Mouse (Mus musculus) neural tube, embryonic 14.5 days (tissue): ENCODE results near the gene Megf11. TPM values are rescaled to one million over a fixed set of nuclear protein-coding genes. Genes with fewer than 3 reads are reported as not detected.

Source experiments
- ATAC-seq: fragments of 200-750 bp; cut with Nextera tagmentation; 2 replicates; pipeline ENCODE4 v1.8.0; 2017; ENCODE audit warnings: low read depth, mild to moderate bottlenecking, moderate TSS enrichment, moderate library complexity
- H3K27ac ChIP-seq: fragments of 300-500 bp; sonication (generic); 2 replicates; pipeline ENCODE4 v1.5.1; 2014; ENCODE audit warnings: low read depth, mild to moderate bottlenecking, control low read depth, low read length, moderate library complexity, mixed read lengths
- H3K27me3 ChIP-seq: fragments of 300-500 bp; sonication (generic); 2 replicates; pipeline ENCODE4 v1.6.1; 2014; ENCODE audit warnings: low read length; ENCODE audit not compliant: control insufficient read depth, insufficient read depth
- H3K36me3 ChIP-seq: fragments of 300-500 bp; sonication (generic); 2 replicates; pipeline ENCODE4 v1.6.1; 2014; ENCODE audit warnings: low read length, mixed read lengths; ENCODE audit not compliant: control insufficient read depth, insufficient read depth
- H3K4me1 ChIP-seq: fragments of 300-500 bp; sonication (generic); 2 replicates; pipeline ENCODE4 v1.6.1; 2014; ENCODE audit warnings: low read length; ENCODE audit not compliant: control insufficient read depth, insufficient read depth
- H3K4me2 ChIP-seq: fragments of 300-500 bp; sonication (generic); 2 replicates; pipeline ENCODE4 v1.6.1; 2014; ENCODE audit warnings: mild to moderate bottlenecking, low read depth, low read length, control low read depth
- H3K4me3 ChIP-seq: fragments of 300-500 bp; sonication (generic); 2 replicates; pipeline ENCODE4 v1.5.1; 2014; ENCODE audit warnings: low read depth, low read length, control low read depth, mixed read lengths
- H3K9ac ChIP-seq: fragments of 300-500 bp; sonication (generic); replicated peaks from 2 replicates; pipeline ENCODE4 v1.6.1; 2014; ENCODE audit warnings: low read depth, mild to moderate bottlenecking, control low read depth, low read length, mixed read lengths
- H3K9me3 ChIP-seq: fragments of 300-500 bp; sonication (generic); 2 replicates; pipeline ENCODE4 v1.6.1; 2016; ENCODE audit warnings: low read length; ENCODE audit not compliant: control insufficient read depth
- WGBS: fragments of 180-500 bp; shearing (Covaris S2); extraction: QIAGEN DNeasy Blood & Tissue Kit; methylation state at CpG from one replicate; pipeline ENCODE4 v1.1.7; 2014; 5-methylcytosine and 5-hydroxymethylcytosine counted together
- polyA plus RNA-seq: library from polyadenylated mRNA; unstranded; fragments of >200 nt; fragmentation: Nextera tagmentation; extraction: Ambion mirVana; gene quantifications from 2 replicates; pipeline ENCODE4 v1.2.1, GENCODE M21; 2014

The Megf11 gene
- polyA plus RNA-seq, 1 experiment from 2014 or later, result 17.7 TPM

DNA sequence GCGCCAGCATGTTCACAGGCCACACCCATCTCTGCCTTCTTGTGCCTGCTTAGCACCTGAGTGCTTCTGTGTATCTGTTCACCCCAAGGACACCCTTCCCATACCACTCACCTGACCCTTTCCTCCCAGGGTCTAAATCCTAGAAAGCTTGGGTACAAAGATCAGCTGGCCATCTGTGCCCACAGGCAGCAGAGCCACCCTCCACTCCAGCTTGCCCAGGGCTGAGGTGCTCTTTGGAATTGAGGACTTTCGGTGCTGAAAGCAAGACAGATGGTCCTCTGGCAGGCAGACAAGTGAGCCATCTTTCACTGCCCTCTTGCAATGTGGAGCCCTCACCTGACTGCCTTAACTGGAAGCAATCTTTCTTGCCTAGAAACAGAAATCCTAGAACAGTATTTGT is 251.5 kb downstream of the Megf11 start:
- Histone ChIP-seq H3K27me3 (no peaks in the 10 kb centered on the region; the same call in 1 of the 2 replicates), H3K9ac (no peak overlapping the region), H3K4me3 (no peak overlapping the region), H3K9me3 (no peaks in the 10 kb centered on the region), H3K4me1 (peaks cover 16% of the 10 kb centered on the region; the same call in 1 of the 2 replicates), H3K4me2 (no peak overlapping the region), H3K36me3 (no peaks in the 10 kb centered on the region), H3K27ac (no peak overlapping the region)
- no peak for ATAC-seq
- 73% methylated on average over 2 of the region's 2 CpGs for WGBS

- Histone ChIP-seq H3K27me3 (no peaks in the 10 kb centered on the region; the same call in 1 of the 2 replicates), H3K4me1 (peaks cover 16% of the 10 kb centered on the region; the same call in 1 of the 2 replicates), H3K9ac (no peak overlapping the region), H3K9me3 (no peaks in the 10 kb centered on the region), H3K36me3 (no peaks in the 10 kb centered on the region), H3K27ac (no peak overlapping the region), H3K4me2 (peak overlapping the region; percentile 29), H3K4me3 (no peak overlapping the region)
- 3% methylated on average over 22 of the region's 22 CpGs for WGBS
- ATAC-seq, result peak; percentile 60; the same call in 1 of the 2 replicates
Observed at GRCm38 (mm10) chr9:64638250-64638649, 252.8 kb downstream of the Megf11 start.

- H3K36me3 ChIP-seq, result no peaks in the 10 kb centered on the region
- no peak overlapping the region for H3K4me2 ChIP-seq
- no peak overlapping the region for H3K9ac ChIP-seq
- H3K27ac ChIP-seq, result no peak overlapping the region
- 14% methylated on average over 5 of the region's 5 CpGs for WGBS
- no peak for ATAC-seq
- H3K4me3 ChIP-seq, result no peak overlapping the region
- no peaks in the 10 kb centered on the region for H3K27me3 ChIP-seq
- no peaks in the 10 kb centered on the region for H3K9me3 ChIP-seq
- H3K4me1 ChIP-seq, result peaks cover 20% of the 10 kb centered on the region
Observed at GRCm38 (mm10) chr9:64639664-64640063, 254.2 kb downstream of the Megf11 start.

DNA sequence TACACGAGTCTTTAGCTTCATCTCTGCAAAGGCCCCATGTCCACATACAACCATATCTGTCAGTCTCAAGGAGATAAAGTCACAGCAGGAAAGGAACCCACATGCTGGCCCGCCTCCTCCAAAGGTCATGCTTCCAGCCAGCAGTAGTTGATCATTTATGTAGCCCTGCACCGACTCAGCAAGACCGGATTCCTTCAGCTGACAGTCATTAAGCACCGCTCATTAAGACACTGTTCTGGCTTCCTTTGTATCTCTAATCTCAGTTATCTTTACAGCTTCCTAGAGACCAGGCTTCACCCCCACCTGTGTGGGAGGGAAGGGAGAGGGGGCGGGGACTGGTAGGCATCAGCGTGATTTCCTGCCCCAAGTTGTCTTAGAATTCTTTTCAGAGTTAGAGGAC is 258.7 kb downstream of the Megf11 start:
- Histone ChIP-seq H3K9ac (no peak overlapping the region), H3K27me3 (no peaks in the 10 kb centered on the region), H3K27ac (no peak overlapping the region), H3K4me2 (no peak overlapping the region), H3K36me3 (no peaks in the 10 kb centered on the region), H3K4me1 (peaks cover 4% of the 10 kb centered on the region; the same call in 1 of the 2 replicates), H3K9me3 (no peaks in the 10 kb centered on the region), H3K4me3 (no peak overlapping the region)
- ATAC-seq, result no peak
- WGBS, result 18% methylated on average over 7 of the region's 7 CpGs

GRCm38 (mm10) chr9:64645462-64645861 is 260.0 kb downstream of the Megf11 start:
- H3K9me3 ChIP-seq, result no peaks in the 10 kb centered on the region
- no peaks in the 10 kb centered on the region for H3K36me3 ChIP-seq
- whole genome bisulfite sequencing, result 92% methylated on average over 3 of the region's 3 CpGs
- ATAC-seq, result no peak
- H3K4me1 ChIP-seq, result peaks cover 4% of the 10 kb centered on the region; the same call in 1 of the 2 replicates
- H3K27me3 ChIP-seq, result no peaks in the 10 kb centered on the region
- no peak overlapping the region for H3K4me2 ChIP-seq
- H3K27ac ChIP-seq, result no peak overlapping the region
- H3K9ac ChIP-seq, result no peak overlapping the region
- no peak overlapping the region for H3K4me3 ChIP-seq

DNA sequence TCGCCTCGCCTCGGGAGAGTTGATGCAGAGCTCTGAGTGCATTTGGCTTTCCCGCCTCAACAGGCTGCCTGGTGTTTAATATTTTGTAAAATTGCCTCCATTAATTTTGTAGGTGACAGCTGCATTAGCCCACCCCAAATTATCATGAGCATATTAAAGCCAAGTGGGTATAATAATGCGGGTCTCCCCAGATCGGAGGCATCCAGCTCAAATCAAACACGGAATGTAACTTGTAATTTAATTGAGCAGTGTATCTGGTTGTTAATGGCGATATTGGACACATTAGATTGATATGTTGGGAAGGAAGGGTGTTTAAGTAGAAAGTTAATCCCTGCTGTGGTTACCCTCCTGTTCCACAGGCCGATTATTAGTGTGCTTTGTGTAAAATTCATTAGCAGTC is 264.0 kb downstream of the Megf11 start:
- Histone ChIP-seq H3K9ac (no peak overlapping the region), H3K4me1 (no peaks in the 10 kb centered on the region), H3K4me3 (no peak overlapping the region), H3K4me2 (no peak overlapping the region), H3K27ac (no peak overlapping the region; the same call in 1 of the 2 replicates), H3K36me3 (no peaks in the 10 kb centered on the region), H3K9me3 (no peaks in the 10 kb centered on the region), H3K27me3 (no peaks in the 10 kb centered on the region)
- ATAC-seq, result peak; percentile 51; the same call in 1 of the 2 replicates
- WGBS, result 51% methylated on average over 9 of the region's 9 CpGs

- no peak for ATAC-seq
- H3K27me3 ChIP-seq, result no peaks in the 10 kb centered on the region
- WGBS, result 21% methylated on average over 2 of the region's 2 CpGs
- H3K9ac ChIP-seq, result no peak overlapping the region
- peak overlapping the region; percentile 36; the same call in 1 of the 2 replicates for H3K27ac ChIP-seq
- H3K4me2 ChIP-seq, result no peak overlapping the region
- H3K4me3 ChIP-seq, result no peak overlapping the region
- H3K4me1 ChIP-seq, result no peaks in the 10 kb centered on the region
- H3K36me3 ChIP-seq, result no peaks in the 10 kb centered on the region
- H3K9me3 ChIP-seq, result no peaks in the 10 kb centered on the region
Observed at GRCm38 (mm10) chr9:64649892-64650291, 264.5 kb downstream of the Megf11 start.

DNA sequence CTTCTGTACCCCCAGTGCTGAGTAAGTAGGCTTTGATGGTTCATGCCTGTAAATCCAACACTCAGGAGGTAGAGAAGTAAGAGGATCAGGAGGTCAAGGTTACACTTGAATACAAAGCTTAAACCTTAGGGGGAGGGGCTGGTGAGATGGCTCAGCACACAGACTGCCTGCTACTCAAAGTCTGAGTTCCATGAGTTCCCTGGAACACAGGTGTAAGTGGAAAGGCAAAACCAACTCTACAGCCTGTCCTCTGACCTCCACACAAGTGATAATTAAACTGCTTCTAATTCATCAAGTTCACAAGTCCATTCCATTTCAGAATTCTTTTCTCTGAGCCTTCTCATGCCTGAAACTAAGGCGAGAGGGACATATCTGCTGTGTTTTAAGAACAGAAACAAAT is 265.8 kb downstream of the Megf11 start:
- H3K27ac ChIP-seq, result no peak overlapping the region
- no peak for ATAC-seq
- H3K9me3 ChIP-seq, result no peaks in the 10 kb centered on the region
- H3K27me3 ChIP-seq, result no peaks in the 10 kb centered on the region
- no peaks in the 10 kb centered on the region for H3K36me3 ChIP-seq
- no peaks in the 10 kb centered on the region for H3K4me1 ChIP-seq
- no peak overlapping the region for H3K4me2 ChIP-seq
- no peak overlapping the region for H3K4me3 ChIP-seq
- H3K9ac ChIP-seq, result no peak overlapping the region
- 85% methylated on average over 1 of the region's 1 CpGs for WGBS

GRCm38 (mm10) chr9:64651689-64652088 is 266.3 kb downstream of the Megf11 start:
- Histone ChIP-seq H3K27ac (no peak overlapping the region), H3K4me1 (no peaks in the 10 kb centered on the region), H3K4me3 (no peak overlapping the region), H3K27me3 (no peaks in the 10 kb centered on the region), H3K4me2 (no peak overlapping the region), H3K9ac (no peak overlapping the region), H3K9me3 (no peaks in the 10 kb centered on the region), H3K36me3 (no peaks in the 10 kb centered on the region)
- no peak for ATAC-seq
- WGBS, result 81% methylated on average over 4 of the region's 4 CpGs
